Mouse (Mus musculus) retina, postnatal 7 days (tissue): ENCODE data around the gene Magix.
"Not testable (repeated sequence)": the region's sequence is repeated elsewhere in the genome, so short reads cannot be mapped to it uniquely, and the experiment has no call there.

Experiments used
- DNase-seq: peaks from one replicate; pipeline ENCODE4 v3.0.0-alpha.2; 2012; ENCODE audit warnings: low read depth, low spot score

Magix gene

GRCm38 (mm10) chrX:7680864-7681263 is at the start of gene Magix:
Gene Magix (minus strand): TSS chrX:7681251.
- DNase-seq, result no peak

- DNase-seq, result no peak
Measured at GRCm38 (mm10) chrX:7728922-7729265, 47.8 kb upstream of the Magix start.

GRCm38 (mm10) chrX:7728215-7728921 is 47.3 kb upstream of the Magix start, which contains the start of gene Praf2:
Gene Praf2 (plus strand): TSS chrX:7728439.
- DNase-seq, result peak; percentile 61

GRCm38 (mm10) chrX:7727176-7727575 is 46.1 kb upstream of the Magix start:
- no peak for DNase-seq

GRCm38 (mm10) chrX:7725841-7726240 is 44.8 kb upstream of the Magix start:
- DNase-seq, result no peak

- DNase-seq, result no peak
Measured at GRCm38 (mm10) chrX:7724135-7724534, 43.1 kb upstream of the Magix start.

GRCm38 (mm10) chrX:7722691-7723090 is 41.6 kb upstream of the Magix start:
- DNase-seq, result no peak

GRCm38 (mm10) chrX:7722282-7722611 is 41.2 kb upstream of the Magix start:
- DNase-seq, result no peak

GRCm38 (mm10) chrX:7721514-7722281 is 40.6 kb upstream of the Magix start, which contains the start of gene Gm45208:
Gene Gm45208 (plus strand): TSS chrX:7722245.
- DNase-seq, result peak; percentile 62

GRCm38 (mm10) chrX:7716058-7716457 is 35.0 kb upstream of the Magix start:
- not testable (repeated sequence) for DNase-seq

GRCm38 (mm10) chrX:7714135-7714899 is 33.3 kb upstream of the Magix start, which contains the start of gene Wdr45:
Gene Wdr45 (plus strand): TSS chrX:7714333.
- peak; percentile 90 for DNase-seq

GRCm38 (mm10) chrX:7713764-7714134 is 32.7 kb upstream of the Magix start:
- DNase-seq, result not testable (repeated sequence)

GRCm38 (mm10) chrX:7696954-7697381 is 15.9 kb upstream of the Magix start, which contains the start of gene Gpkow:
Gene Gpkow (plus strand): TSS chrX:7697131.
- DNase-seq, result peak; percentile 78

GRCm38 (mm10) chrX:7696520-7696919 is 15.5 kb upstream of the Magix start:
- no peak for DNase-seq

- no peak for DNase-seq
Measured at GRCm38 (mm10) chrX:7692862-7693261, 11.8 kb upstream of the Magix start.

GRCm38 (mm10) chrX:7690486-7690885 is 9.4 kb upstream of the Magix start:
- no peak for DNase-seq

GRCm38 (mm10) chrX:7688321-7688720 is 7.3 kb upstream of the Magix start:
- no peak for DNase-seq

GRCm38 (mm10) chrX:7680057-7680412 is 1.0 kb downstream of the Magix start:
- no peak for DNase-seq

GRCm38 (mm10) chrX:7679405-7680056 is 1.5 kb downstream of the Magix start:
- DNase-seq, result peak; percentile 71

GRCm38 (mm10) chrX:7678986-7679385 is 2.1 kb downstream of the Magix start:
- DNase-seq, result no peak

- no peak for DNase-seq
Measured at GRCm38 (mm10) chrX:7675001-7675380, 6.1 kb downstream of the Magix start.
